Mouse (Mus musculus): ENCODE results near the gene Ten1. TPM values are rescaled to one million over a fixed set of nuclear protein-coding genes. Genes with fewer than 3 reads are reported as not detected.

Ten1 gene
- polyA plus RNA-seq, 1 experiment from 2014 or later = 88.8 TPM

DNA sequence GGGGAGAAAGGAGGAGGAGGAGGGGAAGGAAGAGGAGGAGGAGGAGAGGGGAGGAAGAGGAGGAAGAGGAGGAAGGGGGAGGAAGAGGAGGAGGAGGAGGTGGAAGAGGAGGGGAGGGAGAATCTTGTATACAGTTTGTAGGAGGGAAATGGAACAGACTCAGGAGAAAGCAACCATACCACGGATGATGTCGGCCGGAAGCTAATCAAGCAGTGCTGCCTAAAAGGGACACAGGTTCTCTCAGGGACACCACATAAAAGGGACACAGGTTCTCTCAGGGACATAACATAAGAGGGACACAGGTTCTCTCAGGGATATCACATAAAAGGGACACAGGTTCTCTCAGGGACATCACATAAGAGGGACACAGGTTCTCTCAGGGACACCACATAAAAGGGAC is 29.4 kb upstream of the Ten1 start:
- Histone ChIP-seq H3K9me3 (ENCODE audit: control insufficient read depth, low read length) (no peaks in the 10 kb centered on the region), H3K4me2 (ENCODE audit: low read length) (no peak overlapping the region), H3K4me1 (replicated peaks; ENCODE audit: control insufficient read depth, insufficient read depth, low read length) (peaks cover 7% of the 10 kb centered on the region; the same call in 1 of the 2 replicates), H3K4me3 (ENCODE audit: low read depth, low read length) (no peak overlapping the region), H3K9ac (ENCODE audit: low read length) (no peak overlapping the region), H3K27ac (ENCODE audit: low read depth) (no peak overlapping the region), H3K36me3 (ENCODE audit: control insufficient read depth, insufficient read depth, low read length) (peaks cover 34% of the 10 kb centered on the region), H3K27me3 (replicated peaks; ENCODE audit: control insufficient read depth, insufficient read depth, low read length) (no peaks in the 10 kb centered on the region)
- ATAC-seq (replicated peaks; ENCODE audit: low FRiP score, low TSS enrichment, low read depth) (no peak), DNase-seq (ENCODE audit: low spot score) (no peak)
- WGBS = 86% methylated on average over 3 of the region's 3 CpGs

GRCm38 (mm10) chr11:116170003-116170800 is 28.5 kb upstream of the Ten1 start:
- Histone ChIP-seq H3K9ac (ENCODE audit: low read length) (no peak overlapping the region), H3K4me1 (replicated peaks; ENCODE audit: control insufficient read depth, insufficient read depth, low read length) (peaks cover 7% of the 10 kb centered on the region; the same call in 1 of the 2 replicates), H3K27ac (ENCODE audit: low read depth) (no peak overlapping the region), H3K4me2 (ENCODE audit: low read length) (no peak overlapping the region), H3K9me3 (ENCODE audit: control insufficient read depth, low read length) (no peaks in the 10 kb centered on the region), H3K36me3 (ENCODE audit: control insufficient read depth, insufficient read depth, low read length) (peaks cover 40% of the 10 kb centered on the region), H3K27me3 (replicated peaks; ENCODE audit: control insufficient read depth, insufficient read depth, low read length) (no peaks in the 10 kb centered on the region), H3K4me3 (ENCODE audit: low read depth, low read length) (no peak overlapping the region)
- DNase-seq (ENCODE audit: low spot score) (no peak), ATAC-seq (replicated peaks; ENCODE audit: low FRiP score, low TSS enrichment, low read depth) (no peak)
- WGBS = 81% methylated on average over 5 of the region's 5 CpGs

DNA sequence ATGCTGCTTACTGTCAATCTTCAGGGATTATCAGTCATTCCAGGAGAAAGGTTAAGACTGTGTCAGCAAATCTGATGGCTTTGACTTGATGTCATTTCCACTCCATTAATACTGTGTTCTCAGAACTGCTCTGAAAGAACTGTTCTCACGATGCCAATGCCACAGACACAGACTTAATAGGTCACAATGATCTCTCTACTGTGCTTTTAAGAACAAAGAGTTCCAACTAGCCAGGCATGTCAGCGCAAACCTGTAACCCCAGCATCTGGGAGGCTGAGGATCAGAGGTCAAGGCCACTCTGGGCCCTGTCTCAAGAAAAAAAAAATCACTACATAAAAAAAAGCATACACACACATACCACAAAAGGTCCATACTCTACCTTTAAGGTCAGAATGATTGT is 26.7 kb upstream of the Ten1 start:
- no peak for DNase-seq (ENCODE audit: low spot score)
- Histone ChIP-seq H3K36me3 (ENCODE audit: control insufficient read depth, insufficient read depth, low read length) (peaks cover 49% of the 10 kb centered on the region), H3K27ac (ENCODE audit: low read depth) (no peak overlapping the region), H3K9ac (ENCODE audit: low read length) (no peak overlapping the region), H3K4me3 (ENCODE audit: low read depth, low read length) (no peak overlapping the region), H3K9me3 (ENCODE audit: control insufficient read depth, low read length) (no peaks in the 10 kb centered on the region), H3K4me2 (ENCODE audit: low read length) (no peak overlapping the region), H3K27me3 (replicated peaks; ENCODE audit: control insufficient read depth, insufficient read depth, low read length) (no peaks in the 10 kb centered on the region), H3K4me1 (replicated peaks; ENCODE audit: control insufficient read depth, insufficient read depth, low read length) (peaks cover under 1% of the 10 kb centered on the region; the same call in 1 of the 2 replicates)
- no peak for ATAC-seq (replicated peaks; ENCODE audit: low FRiP score, low TSS enrichment, low read depth)
- WGBS = 91% methylated on average over 2 of the region's 2 CpGs

DNA sequence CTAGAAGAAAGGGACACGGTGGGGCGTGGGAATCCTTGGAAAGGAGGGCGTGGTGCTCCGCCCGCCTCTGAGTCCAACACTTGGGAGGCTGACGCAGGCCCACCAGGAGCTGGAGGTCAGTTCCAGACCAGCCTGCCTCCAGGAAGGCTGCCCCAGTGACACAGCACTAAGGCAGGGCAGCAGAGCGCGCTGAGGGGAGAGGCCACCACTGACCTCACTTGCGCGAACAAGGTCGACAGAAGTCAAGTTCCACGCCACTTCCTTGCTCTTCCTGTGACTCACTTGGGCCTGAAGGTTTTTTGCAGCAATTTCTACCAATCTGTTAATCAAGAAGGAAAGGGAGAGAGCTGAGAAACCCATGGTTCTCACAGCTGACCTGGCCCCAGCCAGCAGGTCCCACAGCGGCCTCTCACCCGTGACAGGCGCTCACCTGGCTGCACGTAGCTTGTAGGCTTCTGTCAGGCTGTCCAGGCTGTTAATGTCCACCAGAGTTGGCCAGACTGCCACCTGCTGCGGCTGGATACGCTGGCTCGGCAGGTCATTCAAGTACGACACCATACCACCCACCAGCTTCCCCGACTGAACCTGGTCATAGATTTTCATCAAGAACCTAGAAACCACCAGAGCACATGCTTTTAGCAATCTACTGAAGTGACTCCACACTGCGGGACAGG is 23.7 kb upstream of the Ten1 start:
- DNase-seq (ENCODE audit: low spot score) (no peak), ATAC-seq (replicated peaks; ENCODE audit: low FRiP score, low TSS enrichment, low read depth) (no peak)
- no peaks in the 10 kb centered on the region for H3K9me3 ChIP-seq (ENCODE audit: control insufficient read depth, low read length)
- peaks cover 73% of the 10 kb centered on the region for H3K36me3 ChIP-seq (ENCODE audit: control insufficient read depth, insufficient read depth, low read length)
- no peaks in the 10 kb centered on the region for H3K4me1 ChIP-seq (replicated peaks; ENCODE audit: control insufficient read depth, insufficient read depth, low read length)
- no peak overlapping the region for H3K4me3 ChIP-seq (ENCODE audit: low read depth, low read length)
- no peak overlapping the region for H3K9ac ChIP-seq (ENCODE audit: low read length)
- H3K27ac ChIP-seq (ENCODE audit: low read depth) = no peak overlapping the region
- 90% methylated on average over 22 of the region's 22 CpGs for WGBS
- no peak overlapping the region for H3K4me2 ChIP-seq (ENCODE audit: low read length)
- no peaks in the 10 kb centered on the region for H3K27me3 ChIP-seq (replicated peaks; ENCODE audit: control insufficient read depth, insufficient read depth, low read length)

GRCm38 (mm10) chr11:116176010-116176409 is 22.6 kb upstream of the Ten1 start:
- no peak overlapping the region for H3K4me3 ChIP-seq (ENCODE audit: low read depth, low read length)
- H3K9ac ChIP-seq (ENCODE audit: low read length) = no peak overlapping the region
- H3K27me3 ChIP-seq (replicated peaks; ENCODE audit: control insufficient read depth, insufficient read depth, low read length) = no peaks in the 10 kb centered on the region
- no peak overlapping the region for H3K27ac ChIP-seq (ENCODE audit: low read depth)
- 79% methylated on average over 7 of the region's 7 CpGs for WGBS
- no peaks in the 10 kb centered on the region for H3K4me1 ChIP-seq (replicated peaks; ENCODE audit: control insufficient read depth, insufficient read depth, low read length)
- no peaks in the 10 kb centered on the region for H3K9me3 ChIP-seq (ENCODE audit: control insufficient read depth, low read length)
- H3K36me3 ChIP-seq (ENCODE audit: control insufficient read depth, insufficient read depth, low read length) = peaks cover 82% of the 10 kb centered on the region
- DNase-seq (ENCODE audit: low spot score) = no peak
- H3K4me2 ChIP-seq (ENCODE audit: low read length) = no peak overlapping the region
- no peak for ATAC-seq (replicated peaks; ENCODE audit: low FRiP score, low TSS enrichment, low read depth)

GRCm38 (mm10) chr11:116178411-116179121 is 20.1 kb upstream of the Ten1 start:
- WGBS = 88% methylated on average over 20 of the region's 20 CpGs
- Histone ChIP-seq H3K4me2 (ENCODE audit: low read length) (no peak overlapping the region), H3K36me3 (ENCODE audit: control insufficient read depth, insufficient read depth, low read length) (peaks cover 82% of the 10 kb centered on the region), H3K27me3 (replicated peaks; ENCODE audit: control insufficient read depth, insufficient read depth, low read length) (no peaks in the 10 kb centered on the region), H3K4me3 (ENCODE audit: low read depth, low read length) (no peak overlapping the region), H3K27ac (ENCODE audit: low read depth) (no peak overlapping the region), H3K9ac (ENCODE audit: low read length) (no peak overlapping the region), H3K9me3 (ENCODE audit: control insufficient read depth, low read length) (no peaks in the 10 kb centered on the region), H3K4me1 (replicated peaks; ENCODE audit: control insufficient read depth, insufficient read depth, low read length) (no peaks in the 10 kb centered on the region)
- ATAC-seq (replicated peaks; ENCODE audit: low FRiP score, low TSS enrichment, low read depth) (no peak), DNase-seq (ENCODE audit: low spot score) (no peak)

GRCm38 (mm10) chr11:116185836-116186235 is 12.8 kb upstream of the Ten1 start:
- no peak overlapping the region for H3K4me3 ChIP-seq (ENCODE audit: low read depth, low read length)
- DNase-seq (ENCODE audit: low spot score) = no peak
- H3K27ac ChIP-seq (ENCODE audit: low read depth) = no peak overlapping the region
- no peaks in the 10 kb centered on the region for H3K9me3 ChIP-seq (ENCODE audit: control insufficient read depth, low read length)
- peaks cover 70% of the 10 kb centered on the region for H3K36me3 ChIP-seq (ENCODE audit: control insufficient read depth, insufficient read depth, low read length)
- no peak overlapping the region for H3K9ac ChIP-seq (ENCODE audit: low read length)
- no peaks in the 10 kb centered on the region for H3K4me1 ChIP-seq (replicated peaks; ENCODE audit: control insufficient read depth, insufficient read depth, low read length)
- no peaks in the 10 kb centered on the region for H3K27me3 ChIP-seq (replicated peaks; ENCODE audit: control insufficient read depth, insufficient read depth, low read length)
- no peak for ATAC-seq (replicated peaks; ENCODE audit: low FRiP score, low TSS enrichment, low read depth)
- no peak overlapping the region for H3K4me2 ChIP-seq (ENCODE audit: low read length)
- 89% methylated on average over 3 of the region's 3 CpGs for WGBS

DNA sequence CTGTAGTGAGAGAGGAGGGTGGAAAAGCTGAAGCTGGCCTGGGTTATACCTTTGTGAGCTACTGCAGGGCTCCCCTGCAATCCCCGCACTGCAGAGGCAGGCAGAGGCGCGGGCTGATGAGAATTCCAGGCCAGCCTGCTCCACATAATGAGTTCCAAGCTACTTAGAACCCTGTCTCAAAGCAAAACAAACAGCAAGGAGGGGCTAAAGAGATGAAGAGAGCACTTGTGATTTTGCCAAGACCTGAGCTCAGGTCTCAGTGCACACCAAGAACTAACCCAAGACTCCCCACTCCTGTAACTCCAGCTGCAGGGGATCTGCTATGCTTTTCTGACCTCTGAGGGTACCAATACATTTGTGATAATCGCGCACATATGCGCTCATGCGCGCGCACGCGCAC is 12.3 kb upstream of the Ten1 start:
- DNase-seq (ENCODE audit: low spot score) (no peak), ATAC-seq (replicated peaks; ENCODE audit: low FRiP score, low TSS enrichment, low read depth) (no peak)
- 95% methylated on average over 11 of the region's 11 CpGs for WGBS
- H3K4me3 ChIP-seq (ENCODE audit: low read depth, low read length) = no peak overlapping the region
- no peaks in the 10 kb centered on the region for H3K4me1 ChIP-seq (replicated peaks; ENCODE audit: control insufficient read depth, insufficient read depth, low read length)
- H3K9me3 ChIP-seq (ENCODE audit: control insufficient read depth, low read length) = no peaks in the 10 kb centered on the region
- H3K9ac ChIP-seq (ENCODE audit: low read length) = no peak overlapping the region
- peaks cover 70% of the 10 kb centered on the region for H3K36me3 ChIP-seq (ENCODE audit: control insufficient read depth, insufficient read depth, low read length)
- no peak overlapping the region for H3K4me2 ChIP-seq (ENCODE audit: low read length)
- H3K27me3 ChIP-seq (replicated peaks; ENCODE audit: control insufficient read depth, insufficient read depth, low read length) = no peaks in the 10 kb centered on the region
- H3K27ac ChIP-seq (ENCODE audit: low read depth) = no peak overlapping the region
